Mouse (Mus musculus) mature B cell (primary cell): Measurements from ENCODE around the gene Vmn1r87.
"Not testable (repeated sequence)": the region's sequence is repeated elsewhere in the genome, so short reads cannot be mapped to it uniquely, and the experiment has no call there.

ENCODE experiments used
- in situ Hi-C: fragments of 300-500 bp; cut with MboI; formaldehyde crosslinking; loops from 2 replicates; pipeline ENCODE4 v1.14.3; 2019

The Vmn1r87 gene

DNA sequence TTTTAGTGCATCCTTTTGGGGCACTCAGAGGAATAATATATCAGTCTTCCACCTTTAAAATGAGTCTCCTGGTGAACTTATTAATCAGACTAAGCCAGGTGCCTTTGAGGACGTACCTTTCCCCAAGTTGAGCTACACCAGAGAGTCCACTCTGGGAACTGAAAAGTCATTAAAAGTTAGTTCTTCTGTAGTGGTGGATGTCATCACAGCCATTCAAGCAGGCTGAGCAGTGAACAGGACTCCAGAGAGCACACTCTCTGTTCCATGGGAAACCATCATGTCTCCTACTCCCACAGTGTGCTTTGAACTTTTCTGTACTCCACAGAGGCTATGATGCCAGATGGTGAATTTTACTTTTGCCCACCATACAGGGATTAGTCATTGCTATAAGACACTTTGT lies at the start of gene Vmn1r87:
Vmn1r87 (minus strand) TSS at position 101 of the 400 bp plus-strand sequence.
- in situ Hi-C loops, result no loop called here

DNA sequence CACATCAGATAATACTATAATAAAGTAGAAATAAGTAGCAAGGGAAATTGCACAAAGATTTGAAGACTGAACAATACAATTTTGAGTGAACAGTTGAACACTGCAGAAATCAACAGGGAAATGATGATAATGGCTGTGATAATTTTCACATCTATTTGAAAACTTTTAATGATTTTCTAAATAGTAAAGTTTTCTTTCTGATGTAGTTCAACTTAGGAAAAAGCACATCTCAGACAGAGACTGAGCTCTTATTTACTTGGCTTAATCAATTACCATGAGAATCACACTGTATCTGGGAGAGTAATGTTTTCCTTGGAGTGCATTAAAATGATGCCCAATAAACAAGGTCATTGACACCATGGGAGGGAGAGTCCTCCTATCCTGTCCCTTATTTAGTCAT lies 19.3 kb upstream of the Vmn1r87 start, which contains the start of gene Vmn1r88:
Vmn1r88 (plus strand) TSS at position 301 of the 400 bp plus-strand sequence.
- in situ Hi-C loops, result no loop called here

DNA sequence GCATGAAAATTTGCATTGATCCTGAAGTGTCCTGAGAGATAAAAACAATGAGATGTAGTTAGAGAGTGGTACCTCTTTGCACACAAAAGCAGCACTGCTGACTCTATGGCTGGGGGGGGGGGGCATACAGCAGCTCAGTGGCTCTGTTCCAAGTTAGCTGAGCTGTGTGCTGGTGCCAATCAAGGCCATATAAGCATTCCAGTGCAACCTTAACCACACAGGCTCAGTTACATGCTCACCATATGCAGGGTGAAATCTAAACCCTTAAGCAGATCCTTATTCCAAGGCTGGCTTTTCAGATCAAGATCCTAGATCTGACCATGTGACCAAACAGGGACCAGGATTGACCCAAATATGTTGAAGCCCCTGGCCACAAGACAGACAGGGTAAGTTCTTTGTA lies 2.6 kb downstream of the Vmn1r87 start:
- in situ Hi-C loops, result no loop called here

DNA sequence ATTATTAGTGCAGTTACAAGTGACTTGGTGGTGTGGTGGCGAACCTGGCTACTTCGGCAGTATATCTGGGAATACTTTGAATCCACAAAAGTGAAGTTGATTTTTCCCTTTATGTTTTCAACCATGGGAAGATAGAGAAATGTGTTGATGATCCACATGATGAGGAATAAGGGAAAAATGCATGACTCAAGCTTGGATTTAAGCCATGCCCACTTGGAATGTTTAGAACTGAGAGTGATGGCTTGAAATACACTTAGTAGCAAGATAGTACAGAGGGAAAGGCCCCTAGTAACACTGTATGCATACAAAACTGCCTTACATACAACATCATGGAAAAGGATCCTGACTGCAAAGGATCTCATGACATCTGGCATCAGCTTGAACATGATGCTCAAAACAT lies 8.1 kb downstream of the Vmn1r87 start:
- in situ Hi-C loops, result no loop called here

DNA sequence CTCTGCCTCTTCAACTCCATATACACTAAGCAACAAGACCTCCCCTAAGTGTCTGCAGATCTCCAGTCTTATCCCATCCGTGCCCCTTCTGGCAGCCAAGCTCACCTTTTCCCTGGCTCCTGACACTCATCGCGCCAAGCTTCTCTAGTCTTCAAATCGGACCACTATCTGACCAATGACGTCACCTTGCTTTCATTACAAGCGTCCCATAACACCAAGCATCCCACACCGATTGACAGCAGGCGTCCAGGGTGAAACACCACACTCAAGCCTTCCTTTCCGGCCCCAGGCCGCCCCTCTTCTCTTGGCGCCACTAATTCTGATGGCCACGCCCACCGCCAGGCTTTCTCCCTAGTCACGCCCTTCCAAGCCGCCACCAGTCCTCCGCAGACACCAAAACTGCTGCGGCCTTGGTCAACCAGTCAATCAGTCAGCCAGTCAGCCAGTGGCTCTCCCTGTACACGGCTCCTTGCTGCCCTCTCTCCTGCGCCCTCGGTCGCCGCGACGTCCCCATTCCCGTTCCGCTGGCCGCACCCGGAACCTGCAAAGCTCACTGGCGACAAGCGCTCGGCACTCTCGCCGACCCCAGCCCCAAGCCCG lies 16.3 kb downstream of the Vmn1r87 start:
- in situ Hi-C loops, result not testable (repeated sequence)

DNA sequence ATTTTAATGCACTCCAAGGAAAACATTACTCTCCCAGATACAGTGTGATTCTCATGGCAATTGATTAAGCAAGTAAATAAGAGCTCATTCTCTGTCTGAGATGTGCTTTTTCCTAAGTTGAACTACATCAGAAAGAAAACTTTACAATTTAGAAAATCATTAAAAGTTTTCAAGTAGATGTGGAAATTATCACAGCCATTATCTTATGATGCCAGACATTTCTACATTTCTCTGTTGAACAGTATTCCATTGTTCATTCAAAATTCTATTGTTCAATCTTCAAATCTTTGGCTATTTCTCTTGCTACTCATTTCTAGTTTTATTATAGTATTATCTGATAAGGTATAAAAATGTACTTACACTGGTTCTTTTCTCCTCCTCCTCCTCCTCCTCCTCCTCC lies 20.1 kb downstream of the Vmn1r87 start, which contains the start of gene Vmn1r86:
Vmn1r86 (minus strand) TSS at position 101 of the 400 bp plus-strand sequence.
- in situ Hi-C loops, result no loop called here

DNA sequence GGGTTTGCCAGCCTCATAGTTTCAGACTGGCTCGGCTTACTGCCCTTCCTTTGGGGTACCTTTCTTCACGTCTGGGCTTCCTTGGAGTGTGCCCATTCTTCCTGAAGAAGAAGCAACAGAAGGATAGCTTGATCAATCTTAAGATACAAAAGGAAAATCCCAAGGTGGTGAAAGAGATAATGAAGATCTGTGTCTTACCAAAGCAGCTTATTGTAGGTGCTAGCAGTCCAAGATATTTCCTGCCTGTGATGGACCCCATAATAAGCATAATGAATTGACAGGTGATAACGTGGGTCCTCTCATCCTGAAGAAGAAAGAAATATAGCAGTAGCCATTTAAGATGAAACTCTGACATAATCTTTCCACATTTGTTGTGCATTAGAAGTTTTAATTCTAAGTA lies 44.9 kb downstream of the Vmn1r87 start, which contains the start of gene Vmn1r85:
Vmn1r85 (minus strand) TSS at position 101 of the 400 bp plus-strand sequence.
- in situ Hi-C loops, result no loop called here
